Mouse (Mus musculus): ENCODE results near the gene Polh.

Polh gene

GRCm38 (mm10) chr17:46202421-46203071 is at the start of gene Polh, which contains the start of gene Xpo5:
Gene Polh (minus strand): TSS chr17:46202645.
Gene Xpo5 (plus strand): TSS chr17:46202782.
- DNase-seq: peak; percentile 92

DNA sequence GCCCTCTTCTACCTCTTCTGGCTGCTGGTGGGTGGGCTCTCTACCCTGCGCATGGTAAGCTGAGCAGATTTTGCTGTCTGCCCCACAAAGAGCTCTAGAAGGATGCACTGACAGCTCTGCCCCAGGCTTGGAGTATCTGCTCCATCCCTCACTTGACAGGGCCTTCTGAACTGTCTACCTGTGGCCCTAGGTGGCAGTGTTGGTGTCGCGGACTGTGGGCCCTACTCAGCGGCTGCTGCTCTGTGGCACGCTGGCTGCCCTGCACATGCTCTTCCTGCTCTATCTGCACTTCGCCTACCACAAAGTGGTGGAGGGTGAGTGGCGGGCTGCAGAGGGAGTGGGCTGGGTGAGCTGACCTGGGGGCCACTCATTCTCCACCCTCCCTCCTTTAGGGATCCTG is 48.7 kb upstream of the Polh start:
- DNase-seq: no peak

GRCm38 (mm10) chr17:46248189-46248522 is 45.7 kb upstream of the Polh start:
- DNase-seq: no peak

GRCm38 (mm10) chr17:46247512-46248188 is 45.2 kb upstream of the Polh start, which contains the start of the genes Polr1c and Yipf3:
Gene Polr1c (minus strand): TSS chr17:46248054.
Gene Yipf3 (plus strand): TSS chr17:46248080.
- DNase-seq: peak; percentile 94

- no peak for DNase-seq
Measured at GRCm38 (mm10) chr17:46244579-46244978, 42.1 kb upstream of the Polh start.

GRCm38 (mm10) chr17:46243624-46244023 is 41.2 kb upstream of the Polh start:
- no peak for DNase-seq

DNA sequence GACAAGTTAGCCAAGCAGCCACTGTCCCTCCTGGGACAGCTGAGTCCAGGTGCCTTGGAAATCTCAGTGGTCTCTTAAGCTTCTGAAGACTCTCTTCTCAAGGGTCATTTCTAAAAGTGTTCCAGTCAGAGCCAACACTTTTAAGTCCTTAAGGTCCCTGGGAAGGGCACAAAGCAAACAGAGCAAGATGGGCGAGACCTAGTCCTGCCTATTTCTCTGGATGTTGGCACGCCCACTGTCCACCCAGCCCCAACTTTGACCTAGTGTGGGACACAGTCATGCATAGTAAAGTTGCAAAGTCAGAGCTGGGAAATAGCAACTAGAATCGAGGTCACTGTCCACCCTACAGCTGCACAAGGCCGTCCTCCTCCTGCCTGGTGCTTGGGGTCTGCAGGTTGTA is 40.5 kb upstream of the Polh start:
- no peak for DNase-seq

GRCm38 (mm10) chr17:46242274-46242673 is 39.8 kb upstream of the Polh start:
- no peak for DNase-seq

- DNase-seq: no peak
Measured at GRCm38 (mm10) chr17:46241471-46241870, 39.0 kb upstream of the Polh start.

- no peak for DNase-seq
Measured at GRCm38 (mm10) chr17:46239516-46240114, 37.2 kb upstream of the Polh start.

- no peak for DNase-seq
Measured at GRCm38 (mm10) chr17:46237480-46237879, 35.0 kb upstream of the Polh start.

- no peak for DNase-seq
Measured at GRCm38 (mm10) chr17:46237079-46237478, 34.6 kb upstream of the Polh start.

GRCm38 (mm10) chr17:46236067-46236466 is 33.6 kb upstream of the Polh start:
- no peak for DNase-seq

GRCm38 (mm10) chr17:46227576-46227975 is 25.1 kb upstream of the Polh start:
- no peak for DNase-seq

DNA sequence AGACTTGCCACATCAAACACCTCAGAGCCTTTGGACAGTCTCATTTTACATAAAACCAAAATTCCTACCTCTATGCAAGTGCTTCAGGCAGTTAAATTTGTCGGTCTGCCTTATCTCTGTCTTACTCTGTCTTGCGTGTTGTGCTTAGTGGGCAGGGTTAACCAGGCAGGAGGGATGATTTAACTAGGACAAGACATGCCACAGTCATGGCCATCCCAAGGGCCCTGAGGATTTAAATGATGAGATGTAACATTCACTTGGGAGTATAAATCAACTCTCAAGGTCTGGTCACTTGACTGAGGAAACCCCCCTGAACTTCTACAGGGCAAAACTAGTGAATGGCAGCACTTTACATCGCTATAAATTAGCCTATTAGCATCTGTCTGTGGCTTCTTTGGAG is 19.2 kb upstream of the Polh start:
- DNase-seq: no peak

- no peak for DNase-seq
Measured at GRCm38 (mm10) chr17:46210550-46210949, 8.1 kb upstream of the Polh start.

- DNase-seq: no peak
Measured at GRCm38 (mm10) chr17:46206676-46207075, 4.2 kb upstream of the Polh start.

DNA sequence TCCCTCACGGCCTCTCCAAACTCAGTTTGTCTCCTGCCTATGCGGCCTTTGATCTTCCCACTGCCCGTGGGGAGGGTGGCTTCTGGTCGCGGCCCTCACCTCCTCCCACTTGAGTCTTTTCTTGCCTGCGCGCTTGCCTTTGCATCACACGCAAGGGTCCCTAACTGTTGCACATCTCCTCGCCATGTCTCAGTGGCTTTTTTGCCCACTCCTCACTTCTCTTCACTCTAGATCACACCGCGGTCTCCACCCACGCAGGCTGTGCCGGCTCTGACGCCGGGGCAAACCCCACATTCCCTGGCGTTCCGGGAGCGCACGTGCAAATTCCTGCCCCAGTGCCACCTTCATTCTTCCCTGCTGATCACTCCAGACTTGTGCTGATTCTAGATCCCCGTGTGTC is 633 bp upstream of the Polh start:
- DNase-seq: no peak

DNA sequence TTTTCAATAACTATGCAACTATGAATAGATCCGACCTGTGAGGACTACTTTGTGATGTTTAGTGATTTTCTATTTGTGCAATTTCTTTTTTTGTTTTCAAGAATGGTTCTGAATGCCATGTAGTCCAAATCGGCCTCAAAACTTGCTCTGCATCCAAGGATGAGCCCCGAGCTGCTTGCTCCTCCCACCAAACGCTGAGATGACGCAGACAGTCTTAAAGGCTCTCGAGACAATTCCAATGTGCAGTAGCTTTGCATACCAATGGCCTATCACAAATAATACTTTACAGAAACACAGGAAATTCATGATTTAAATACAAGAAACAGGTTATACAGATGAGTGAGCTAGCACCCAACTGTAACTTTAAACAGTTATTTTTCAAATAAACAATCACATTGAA is 1.3 kb downstream of the Polh start:
- no peak for DNase-seq

- DNase-seq: no peak
Measured at GRCm38 (mm10) chr17:46188829-46189228, 13.6 kb downstream of the Polh start.

GRCm38 (mm10) chr17:46182273-46182672 is 20.2 kb downstream of the Polh start:
- no peak for DNase-seq

GRCm38 (mm10) chr17:46170538-46170937 is 31.9 kb downstream of the Polh start:
- DNase-seq: no peak

DNA sequence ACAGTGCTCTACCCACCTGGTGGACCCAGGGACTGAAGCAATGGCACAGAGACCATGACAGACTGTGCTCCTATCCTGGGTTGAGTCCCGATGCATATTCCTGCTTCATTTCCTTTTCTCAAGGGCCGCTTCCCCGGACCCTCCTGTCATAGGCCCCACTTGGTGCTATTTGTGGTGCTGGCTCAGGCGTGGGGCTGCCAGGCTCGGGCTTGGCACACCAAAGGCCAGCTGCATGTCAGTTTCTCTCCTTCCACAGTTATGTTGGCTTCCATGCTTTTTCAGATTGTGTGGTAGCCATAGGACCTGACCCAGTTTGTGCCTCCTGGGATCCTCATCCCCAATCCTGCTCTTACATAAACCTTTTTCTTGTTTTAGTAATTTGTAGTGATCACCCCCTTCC is 33.7 kb downstream of the Polh start:
- no peak for DNase-seq

- no peak for DNase-seq
Measured at GRCm38 (mm10) chr17:46168318-46168717, 34.1 kb downstream of the Polh start.

Data from right cerebral cortex, postnatal 25 days (tissue).